Mouse (Mus musculus): Measurements from ENCODE around the gene Csk. TPM values are rescaled to one million over a fixed set of nuclear protein-coding genes. Genes with fewer than 3 reads are reported as not detected.

The Csk gene
- total RNA-seq (2023; ENCODE audit: inconsistent age) = 558 to 628 TPM (median 613 TPM) in 4 replicates

DNA sequence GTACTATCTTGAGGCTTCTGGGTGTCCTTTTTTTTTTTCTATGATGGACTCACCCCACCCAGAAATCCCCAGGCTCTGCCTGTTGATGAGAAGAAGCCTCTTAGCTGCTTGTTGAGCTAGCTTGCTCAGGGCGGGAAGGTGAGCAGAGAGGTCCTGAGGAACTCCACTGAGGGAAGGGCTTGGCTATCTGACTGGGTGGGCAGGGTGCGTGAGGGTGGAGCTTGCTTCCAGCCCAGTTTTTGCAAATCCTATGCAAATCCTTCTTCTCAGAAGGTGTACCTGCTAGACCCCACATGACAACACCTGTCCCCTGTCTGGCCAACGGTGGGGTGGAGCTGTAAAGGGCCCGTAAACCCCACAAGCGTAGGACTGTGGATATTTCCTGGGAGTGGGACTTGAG is at the start of gene Csk:
TSS of gene Csk (minus strand) at position 349 of the 400 bp plus-strand sequence.

DNA sequence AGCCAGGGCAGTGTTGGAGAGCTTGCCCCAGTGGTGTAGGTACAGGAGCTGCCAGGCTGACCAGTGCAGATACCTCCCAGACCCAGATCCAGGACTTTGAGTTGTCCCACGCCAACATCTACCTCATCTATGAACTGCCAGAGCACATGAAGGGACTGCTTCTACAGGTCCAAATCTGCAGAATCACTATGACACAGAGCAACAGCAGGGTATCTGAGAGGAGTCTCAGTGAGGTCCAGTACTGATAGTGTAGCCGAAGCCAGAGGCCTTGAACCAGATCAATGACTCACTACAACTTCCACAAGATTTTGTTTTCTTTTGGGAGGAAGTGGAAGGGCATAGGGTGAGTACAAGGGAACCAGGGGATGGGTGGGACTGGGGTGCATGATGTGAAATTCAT is 34.3 kb upstream of the Csk start, which contains the start of gene Cyp1a1:
TSS of gene Cyp1a1 (plus strand) at position 178 of the 400 bp plus-strand sequence.

DNA sequence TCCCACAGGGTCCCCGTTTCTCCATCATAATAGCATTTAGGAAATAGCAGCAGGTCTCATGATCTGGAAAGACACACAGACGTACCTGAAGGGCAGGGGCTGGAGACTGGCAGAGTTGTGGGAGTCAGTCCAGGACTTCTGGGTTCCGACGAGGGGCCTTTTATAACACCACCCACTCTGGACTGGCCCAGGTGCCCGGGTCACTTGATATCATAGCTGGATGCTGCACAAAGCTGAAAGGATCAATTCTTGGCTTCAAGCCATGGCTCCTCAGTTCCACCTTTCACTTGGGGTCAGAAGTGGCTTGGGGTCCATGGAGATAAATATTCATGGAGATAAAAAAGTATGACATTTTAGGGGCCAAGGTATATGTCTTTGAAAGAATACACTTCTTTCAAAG is 30.1 kb upstream of the Csk start, which contains the start of gene Cyp1a2:
TSS of gene Cyp1a2 (minus strand) at position 184 of the 400 bp plus-strand sequence.

GRCm38 (mm10) chr9:57620674-57621073 is 32.8 kb downstream of the Csk start, which contains the start of gene Lman1l:
Gene Lman1l, minus strand, starts transcription at chr9:57620774.

GRCm38 (mm10) chr9:57606139-57606851 is 47.1 kb downstream of the Csk start, which contains the start of gene Cplx3:
Gene Cplx3, minus strand, starts transcription at chr9:57606281.

DNA sequence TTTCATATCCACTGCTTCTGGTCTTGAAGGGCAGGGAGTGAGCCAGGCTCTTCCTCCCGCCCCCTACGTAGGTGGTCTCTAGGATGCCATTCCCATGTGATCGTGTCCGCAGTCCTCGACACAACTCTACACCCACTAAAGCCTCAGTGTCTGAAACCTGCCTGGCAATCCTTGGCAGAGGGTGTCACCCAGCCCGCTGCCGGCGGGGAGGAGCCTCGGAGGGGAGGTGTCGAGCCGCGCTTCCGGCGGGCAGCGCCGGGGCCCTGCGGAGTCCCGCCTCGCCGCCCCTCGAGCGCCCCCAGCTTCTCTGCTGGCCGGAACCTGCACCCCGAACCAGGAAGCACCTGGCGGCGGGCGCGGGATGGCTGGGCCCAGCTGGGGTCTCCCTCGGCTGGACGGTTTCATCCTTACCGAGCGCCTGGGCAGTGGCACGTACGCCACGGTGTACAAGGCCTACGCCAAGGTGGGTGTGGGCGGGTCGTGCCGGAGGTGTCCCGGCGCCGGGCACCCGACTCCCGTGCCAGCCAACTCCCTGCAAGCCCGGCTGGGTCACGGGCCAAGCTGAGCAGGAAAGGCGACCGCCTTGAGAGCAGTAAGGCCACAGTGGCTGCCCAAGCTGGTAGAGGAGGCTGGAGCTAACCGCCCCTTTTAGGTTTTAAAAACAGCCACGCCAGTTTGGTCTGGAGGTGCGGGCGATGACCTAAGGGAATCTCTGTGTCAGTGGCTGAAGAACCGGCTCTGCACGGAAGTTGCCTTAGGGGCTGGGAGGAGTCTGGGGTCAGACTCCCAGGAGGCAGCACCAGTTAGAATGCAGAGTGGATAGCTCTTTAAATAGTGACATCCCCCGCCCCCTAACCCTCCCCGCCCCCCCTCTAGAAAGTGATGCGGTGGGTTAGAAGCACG is 64.0 kb downstream of the Csk start, which contains the start of gene Ulk3:
TSS of gene Ulk3 (plus strand) at position 229 of the 903 bp plus-strand sequence.

Other genes with a start within 250 kb of the Csk start
- gene Ppcdc, start 213.5 kb downstream of the Csk start, total RNA-seq (2023; ENCODE audit: inconsistent age) = 69.4 to 80.2 TPM (median 74.0 TPM) in 4 replicates
- 0.16 to 0.90 TPM (median 0.38 TPM) in 3 of 4 replicates, not detected in the other for gene Scamp5, start 185.6 kb downstream of the Csk start, total RNA-seq (2023; ENCODE audit: inconsistent age)
- 0.36 to 0.48 TPM in 2 of 4 replicates, not detected in the others for gene Rpp25, start 149.6 kb downstream of the Csk start, total RNA-seq (2023; ENCODE audit: inconsistent age)
- gene Cox5a, start 132.4 kb downstream of the Csk start, total RNA-seq (2023; ENCODE audit: inconsistent age) = 89.9 to 126 TPM (median 108 TPM) in 4 replicates
- 15.5 to 17.5 TPM (median 16.7 TPM) in 4 replicates for gene Fam219b, start 116.1 kb downstream of the Csk start, total RNA-seq (2023; ENCODE audit: inconsistent age)
- 11.5 to 14.4 TPM (median 13.1 TPM) in 4 replicates for gene Mpi, start 100.9 kb downstream of the Csk start, total RNA-seq (2023; ENCODE audit: inconsistent age)
- 118 to 122 TPM (median 121 TPM) in 4 replicates for gene Scamp2, start 92.7 kb downstream of the Csk start, total RNA-seq (2023; ENCODE audit: inconsistent age)
- 81.7 to 91.7 TPM (median 88.2 TPM) in 4 replicates for gene Ulk3, start 64.2 kb downstream of the Csk start, total RNA-seq (2023; ENCODE audit: inconsistent age)
- 0.96 TPM in 1 of 4 replicates, not detected in the others for gene Cplx3, start 47.4 kb downstream of the Csk start, total RNA-seq (2023; ENCODE audit: inconsistent age)
- gene Lman1l, start 32.9 kb downstream of the Csk start, total RNA-seq (2023; ENCODE audit: inconsistent age) = 0.39 to 0.90 TPM (median 0.57 TPM) in 4 replicates
- gene Cyp1a2, start 30.1 kb upstream of the Csk start, total RNA-seq (2023; ENCODE audit: inconsistent age) = not detected in 4 replicates
- not detected in 4 replicates for gene Cyp1a1, start 34.3 kb upstream of the Csk start, total RNA-seq (2023; ENCODE audit: inconsistent age)
- 22.2 to 23.7 TPM (median 22.7 TPM) in 4 replicates for gene Edc3, start 54.9 kb upstream of the Csk start, total RNA-seq (2023; ENCODE audit: inconsistent age)
- gene Clk3, start 112.2 kb upstream of the Csk start, total RNA-seq (2023; ENCODE audit: inconsistent age) = 208 to 232 TPM (median 224 TPM) in 4 replicates
- 103 to 110 TPM (median 105 TPM) in 4 replicates for gene Arid3b, start 183.2 kb upstream of the Csk start, total RNA-seq (2023; ENCODE audit: inconsistent age)

Measured in B cell, adult (primary cell).